Mouse (Mus musculus) kidney, embryonic 14.5 days (tissue): ENCODE data around the gene Atp6v1g3. TPM values are rescaled to one million over a fixed set of nuclear protein-coding genes. Genes with fewer than 3 reads are reported as not detected.

Source experiments
- ATAC-seq: fragments of 200-750 bp; cut with Nextera tagmentation; 2 replicates; pipeline ENCODE4 v1.8.0; 2017; ENCODE audit warnings: moderate number of reproducible peaks, mild to moderate bottlenecking, moderate TSS enrichment, moderate library complexity; ENCODE audit not compliant: low FRiP score, low TSS enrichment
- H3K27ac ChIP-seq: fragments of 300-500 bp; sonication (generic); 2 replicates; pipeline ENCODE4 v1.5.1; 2014; ENCODE audit warnings: low read depth, mild to moderate bottlenecking, low read length, moderate library complexity, mixed read lengths
- H3K27me3 ChIP-seq: fragments of 300-500 bp; sonication (generic); 2 replicates; pipeline ENCODE4 v1.6.1; 2014; ENCODE audit warnings: mild to moderate bottlenecking, low read length; ENCODE audit not compliant: control insufficient read depth, insufficient read depth
- H3K36me3 ChIP-seq: fragments of 300-500 bp; sonication (generic); 2 replicates; pipeline ENCODE4 v1.6.1; 2014; ENCODE audit warnings: low read length, mixed read lengths; ENCODE audit not compliant: control insufficient read depth, insufficient read depth
- H3K4me1 ChIP-seq: fragments of 300-500 bp; sonication (generic); 2 replicates; pipeline ENCODE4 v1.6.1; 2014; ENCODE audit warnings: low read length, mixed read lengths; ENCODE audit not compliant: control insufficient read depth, insufficient read depth
- H3K4me2 ChIP-seq: fragments of 300-500 bp; sonication (generic); replicated peaks from 2 replicates; pipeline ENCODE4 v1.6.1; 2014; ENCODE audit warnings: low read depth, mild to moderate bottlenecking, low read length
- H3K4me3 ChIP-seq: fragments of 300-500 bp; sonication (generic); 2 replicates; pipeline ENCODE4 v1.5.1; 2014; ENCODE audit warnings: mild to moderate bottlenecking, low read length
- H3K9ac ChIP-seq: fragments of 300-500 bp; sonication (generic); 2 replicates; pipeline ENCODE4 v1.6.1; 2014; ENCODE audit warnings: low read depth, mild to moderate bottlenecking, low read length, moderate library complexity
- H3K9me3 ChIP-seq: fragments of 300-500 bp; sonication (generic); 2 replicates; pipeline ENCODE4 v1.6.1; 2016; ENCODE audit warnings: low read length; ENCODE audit not compliant: control insufficient read depth
- WGBS: fragments of 180-500 bp; shearing (Covaris S2); extraction: QIAGEN DNeasy Blood & Tissue Kit; methylation state at CpG from one replicate; pipeline ENCODE4 v1.1.7; 2014; 5-methylcytosine and 5-hydroxymethylcytosine counted together
- polyA plus RNA-seq: library from polyadenylated mRNA; unstranded; fragments of >200 nt; fragmentation: Nextera tagmentation; extraction: Ambion mirVana; gene quantifications from 2 replicates; pipeline ENCODE4 v1.2.1, GENCODE M21; 2014

The Atp6v1g3 gene
- polyA plus RNA-seq, 1 experiment from 2014 or later = 0.95 TPM

DNA sequence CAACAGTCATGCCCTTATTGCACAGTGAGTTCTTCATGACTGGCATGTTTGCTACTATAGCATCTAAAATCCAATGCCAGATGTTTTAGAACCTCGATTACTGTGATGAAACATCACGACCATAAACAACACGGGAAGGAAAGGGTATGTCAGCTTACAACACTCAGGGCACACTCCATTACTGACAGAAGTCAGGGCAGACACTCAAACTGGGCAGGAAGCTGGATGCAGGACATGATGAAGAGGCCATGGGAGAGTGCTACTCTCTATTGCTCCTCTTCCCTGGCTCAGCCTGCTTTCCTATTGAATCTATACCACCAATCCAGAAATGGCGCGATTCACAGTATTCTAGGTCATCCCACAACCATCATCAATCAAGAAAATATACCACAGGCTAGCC is 28.4 kb downstream of the Atp6v1g3 start:
- no peak overlapping the region for H3K4me2 ChIP-seq
- H3K4me1 ChIP-seq = no peaks in the 10 kb centered on the region
- H3K4me3 ChIP-seq = no peak overlapping the region
- no peaks in the 10 kb centered on the region for H3K9me3 ChIP-seq
- H3K27me3 ChIP-seq = no peaks in the 10 kb centered on the region
- whole genome bisulfite sequencing = 88% methylated on average over 5 of the region's 5 CpGs
- ATAC-seq = no peak
- no peak overlapping the region for H3K27ac ChIP-seq
- H3K9ac ChIP-seq = no peak overlapping the region
- H3K36me3 ChIP-seq = no peaks in the 10 kb centered on the region

GRCm38 (mm10) chr1:138302756-138303155 is 29.2 kb downstream of the Atp6v1g3 start:
- Histone ChIP-seq H3K36me3 (no peaks in the 10 kb centered on the region), H3K4me2 (no peak overlapping the region), H3K9me3 (no peaks in the 10 kb centered on the region), H3K4me3 (no peak overlapping the region), H3K9ac (no peak overlapping the region), H3K4me1 (no peaks in the 10 kb centered on the region), H3K27me3 (no peaks in the 10 kb centered on the region), H3K27ac (no peak overlapping the region)
- no peak for ATAC-seq
- WGBS = 94% methylated on average over 2 of the region's 2 CpGs

GRCm38 (mm10) chr1:138303296-138303695 is 29.8 kb downstream of the Atp6v1g3 start:
- Histone ChIP-seq H3K4me1 (no peaks in the 10 kb centered on the region), H3K4me2 (no peak overlapping the region), H3K9me3 (no peaks in the 10 kb centered on the region), H3K4me3 (no peak overlapping the region), H3K27me3 (no peaks in the 10 kb centered on the region), H3K36me3 (no peaks in the 10 kb centered on the region), H3K9ac (no peak overlapping the region), H3K27ac (no peak overlapping the region)
- no peak for ATAC-seq
- WGBS = 83% methylated on average over 1 of the region's 1 CpGs

DNA sequence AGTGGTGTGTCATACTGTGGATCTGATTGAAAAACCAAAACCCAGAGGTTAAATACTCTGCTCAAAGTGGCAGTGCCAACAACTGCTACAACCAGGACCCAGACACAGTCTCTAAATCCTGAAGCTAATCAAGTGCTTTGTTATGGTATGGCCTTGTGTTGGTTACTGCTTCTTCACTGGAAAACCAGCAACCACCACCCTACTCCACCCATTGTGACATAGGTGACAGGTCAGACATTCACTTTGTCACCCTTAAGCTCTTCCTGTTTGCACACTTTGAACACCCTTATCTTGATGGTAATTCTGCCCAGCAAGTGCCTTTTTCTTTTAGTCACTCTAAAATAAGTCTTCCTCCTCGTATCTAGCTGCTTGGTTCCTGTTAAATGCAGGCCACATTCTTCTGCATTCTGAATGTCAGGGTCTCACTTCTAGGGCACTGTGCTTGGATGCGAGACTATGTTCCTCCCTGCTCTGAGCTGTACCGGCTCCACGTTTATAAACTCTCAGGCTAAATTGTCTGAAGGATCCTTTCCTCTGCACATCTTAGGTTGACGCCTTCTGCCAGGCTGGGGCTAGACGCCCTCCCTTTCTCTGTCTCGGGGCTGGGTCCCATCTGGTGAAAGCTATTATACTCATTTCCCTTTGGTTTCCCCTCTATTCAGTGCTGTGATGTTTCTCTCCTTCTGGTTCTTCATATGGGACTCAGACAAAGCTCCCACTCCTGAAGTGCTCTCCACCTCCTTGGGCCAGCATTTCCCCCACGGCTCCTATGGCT is 30.8 kb downstream of the Atp6v1g3 start:
- Histone ChIP-seq H3K4me2 (no peak overlapping the region), H3K4me3 (no peak overlapping the region), H3K4me1 (no peaks in the 10 kb centered on the region), H3K9me3 (no peaks in the 10 kb centered on the region), H3K27me3 (no peaks in the 10 kb centered on the region), H3K9ac (no peak overlapping the region), H3K27ac (no peak overlapping the region), H3K36me3 (no peaks in the 10 kb centered on the region)
- WGBS = 41% methylated on average over 8 of the region's 8 CpGs
- ATAC-seq = no peak

- no peak for ATAC-seq
- Histone ChIP-seq H3K36me3 (no peaks in the 10 kb centered on the region), H3K4me3 (no peak overlapping the region), H3K9ac (no peak overlapping the region), H3K4me2 (no peak overlapping the region), H3K27ac (no peak overlapping the region), H3K4me1 (no peaks in the 10 kb centered on the region), H3K9me3 (no peaks in the 10 kb centered on the region), H3K27me3 (no peaks in the 10 kb centered on the region)
- WGBS = 48% methylated on average over 3 of the region's 3 CpGs
These were observed 49.1 kb downstream of the Atp6v1g3 start for GRCm38 (mm10) chr1:138322657-138323056.

DNA sequence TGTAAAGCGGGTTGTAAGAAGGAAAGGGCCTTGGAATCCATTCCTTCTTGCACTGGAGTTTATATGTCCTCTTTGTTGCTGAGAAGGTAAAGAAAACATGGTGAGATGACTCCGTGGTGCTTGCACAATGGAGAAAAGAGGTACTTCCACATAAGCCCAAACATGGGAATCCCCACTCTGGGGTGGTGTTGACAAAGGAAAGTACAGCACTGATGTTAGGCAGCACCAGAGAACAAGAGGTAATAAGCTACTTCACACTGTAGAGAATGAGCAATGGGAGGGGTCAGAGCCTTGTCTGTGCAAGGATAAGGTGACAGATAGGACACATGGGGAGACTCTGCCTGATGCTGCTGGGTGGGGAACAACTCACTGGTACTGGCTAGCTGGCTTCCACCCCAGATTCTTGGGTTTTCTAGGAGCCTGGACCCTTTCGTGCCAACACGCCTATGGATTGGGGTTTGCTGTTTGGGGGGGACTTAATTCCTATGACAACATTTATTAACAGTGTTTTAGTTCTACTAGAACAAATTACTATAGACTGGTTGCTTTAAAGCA is 49.6 kb downstream of the Atp6v1g3 start:
- Histone ChIP-seq H3K4me1 (no peaks in the 10 kb centered on the region), H3K27ac (no peak overlapping the region), H3K9me3 (no peaks in the 10 kb centered on the region), H3K4me3 (no peak overlapping the region), H3K4me2 (no peak overlapping the region), H3K27me3 (no peaks in the 10 kb centered on the region), H3K36me3 (no peaks in the 10 kb centered on the region), H3K9ac (no peak overlapping the region)
- no peak for ATAC-seq
- 85% methylated on average over 4 of the region's 4 CpGs for WGBS

GRCm38 (mm10) chr1:138326091-138326490 is 52.6 kb downstream of the Atp6v1g3 start:
- Histone ChIP-seq H3K4me2 (no peak overlapping the region), H3K36me3 (no peaks in the 10 kb centered on the region), H3K4me3 (no peak overlapping the region), H3K9ac (no peak overlapping the region), H3K27ac (no peak overlapping the region), H3K27me3 (no peaks in the 10 kb centered on the region), H3K4me1 (no peaks in the 10 kb centered on the region), H3K9me3 (no peaks in the 10 kb centered on the region)
- no peak for ATAC-seq
- WGBS = 26% methylated on average over 4 of the region's 4 CpGs

- no peak for ATAC-seq
These were observed 53.0 kb downstream of the Atp6v1g3 start for GRCm38 (mm10) chr1:138326566-138326965.

GRCm38 (mm10) chr1:138327466-138328245 is 54.1 kb downstream of the Atp6v1g3 start:
- no peak overlapping the region for H3K9ac ChIP-seq
- no peak overlapping the region for H3K4me3 ChIP-seq
- no peak for ATAC-seq
- H3K36me3 ChIP-seq = no peaks in the 10 kb centered on the region
- H3K4me2 ChIP-seq = no peak overlapping the region
- no peak overlapping the region for H3K27ac ChIP-seq
- no peaks in the 10 kb centered on the region for H3K4me1 ChIP-seq
- H3K27me3 ChIP-seq = no peaks in the 10 kb centered on the region
- WGBS = 71% methylated on average over 18 of the region's 18 CpGs
- no peaks in the 10 kb centered on the region for H3K9me3 ChIP-seq

More at GRCm38 (mm10) chr1:138326566-138326965, 53.0 kb downstream of the Atp6v1g3 start:
- H3K4me3 ChIP-seq = no peak overlapping the region
- no peak overlapping the region for H3K4me2 ChIP-seq
- no peaks in the 10 kb centered on the region for H3K27me3 ChIP-seq
- H3K27ac ChIP-seq = no peak overlapping the region
- no peaks in the 10 kb centered on the region for H3K36me3 ChIP-seq
- H3K9ac ChIP-seq = no peak overlapping the region
- WGBS = 27% methylated on average over 2 of the region's 2 CpGs
- no peaks in the 10 kb centered on the region for H3K4me1 ChIP-seq
- H3K9me3 ChIP-seq = no peaks in the 10 kb centered on the region
